Mouse (Mus musculus): ENCODE data around the gene Sept1. TPM values are rescaled to one million over a fixed set of nuclear protein-coding genes. Genes with fewer than 3 reads are reported as not detected.

Sept1 gene
- polyA plus RNA-seq, 2 experiments: 15.3 to 22.2 TPM

GRCm38 (mm10) chr7:127243361-127243867 lies 10.5 kb upstream of the Sept1 start:
- Histone ChIP-seq H3K4me3 (replicated peaks; ENCODE audit: low read length) (peak overlapping the region; percentile 87), H3K4me1 (ENCODE audit: control insufficient read depth, insufficient read depth, low read length) (peaks cover 16% of the 10 kb centered on the region), H3K27me3 (ENCODE audit: control insufficient read depth, insufficient read depth, low read length) (no peaks in the 10 kb centered on the region), H3K9ac (ENCODE audit: low read depth, low read length, severe bottlenecking) (peak overlapping the region; percentile 95; the same call in 1 of the 2 replicates), H3K27ac (replicated peaks; ENCODE audit: low read depth, low read length) (peak overlapping the region; percentile 86), H3K4me2 (replicated peaks; ENCODE audit: low read depth, low read length, severe bottlenecking) (peak overlapping the region; percentile 62), H3K9me3 (ENCODE audit: control insufficient read depth, low read length) (no peaks in the 10 kb centered on the region), H3K36me3 (ENCODE audit: control insufficient read depth, insufficient read depth, low read length) (peaks cover 28% of the 10 kb centered on the region)
- TF ChIP-seq POLR2A (IDR thresholded peaks at IDR 0.05; ENCODE audit: borderline replicate concordance, extremely low read depth, insufficient read depth, insufficient read length): no peak
- ATAC-seq (ENCODE audit: low FRiP score, low read depth) (no peak), DNase-seq (ENCODE audit: low spot score) (no peak)
- 37% methylated on average over 2 of the region's 2 CpGs for WGBS

DNA sequence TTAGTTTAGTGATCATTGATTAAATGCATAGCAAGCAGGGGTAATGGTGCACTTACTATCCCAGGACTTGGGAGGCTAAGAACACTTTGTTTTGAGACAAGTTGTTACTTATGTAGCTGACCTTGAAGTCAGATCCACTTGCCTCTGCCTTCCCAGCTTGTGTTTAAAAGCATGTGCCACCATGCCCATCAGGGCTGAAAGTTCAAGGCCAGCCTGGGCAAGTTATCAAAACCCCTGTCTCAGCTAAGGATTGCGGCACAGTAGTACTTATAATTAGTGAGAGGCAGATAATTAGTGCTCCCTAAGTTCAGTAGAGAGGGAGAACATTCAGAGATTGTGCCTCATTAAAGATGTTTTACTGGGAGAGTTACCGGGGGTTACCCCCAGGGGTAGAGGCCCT lies 1.8 kb upstream of the Sept1 start:
- H3K4me3 ChIP-seq (replicated peaks; ENCODE audit: low read length): no peak overlapping the region
- WGBS: 84% methylated on average over 2 of the region's 2 CpGs
- TF ChIP-seq POLR2A (IDR thresholded peaks at IDR 0.05; ENCODE audit: borderline replicate concordance, extremely low read depth, insufficient read depth, insufficient read length): no peak
- H3K27ac ChIP-seq (replicated peaks; ENCODE audit: low read depth, low read length): no peak overlapping the region
- no peaks in the 10 kb centered on the region for H3K27me3 ChIP-seq (ENCODE audit: control insufficient read depth, insufficient read depth, low read length)
- H3K9me3 ChIP-seq (ENCODE audit: control insufficient read depth, low read length): no peaks in the 10 kb centered on the region
- no peak for ATAC-seq (ENCODE audit: low FRiP score, low read depth)
- H3K36me3 ChIP-seq (ENCODE audit: control insufficient read depth, insufficient read depth, low read length): peaks cover 55% of the 10 kb centered on the region
- DNase-seq (ENCODE audit: low spot score): no peak
- no peak overlapping the region for H3K4me2 ChIP-seq (replicated peaks; ENCODE audit: low read depth, low read length, severe bottlenecking)
- peaks cover 12% of the 10 kb centered on the region for H3K4me1 ChIP-seq (ENCODE audit: control insufficient read depth, insufficient read depth, low read length)
- no peak overlapping the region for H3K9ac ChIP-seq (ENCODE audit: low read depth, low read length, severe bottlenecking)

- WGBS: 4% methylated on average over 9 of the region's 9 CpGs
- DNase-seq (ENCODE audit: low spot score) (no peak), ATAC-seq (ENCODE audit: low FRiP score, low read depth) (no peak)
- Histone ChIP-seq H3K4me3 (replicated peaks; ENCODE audit: low read length) (peak overlapping the region; percentile 90), H3K36me3 (ENCODE audit: control insufficient read depth, insufficient read depth, low read length) (peaks cover 62% of the 10 kb centered on the region), H3K9ac (ENCODE audit: low read depth, low read length, severe bottlenecking) (peak overlapping the region; percentile 97), H3K4me1 (ENCODE audit: control insufficient read depth, insufficient read depth, low read length) (peaks cover 12% of the 10 kb centered on the region), H3K27ac (replicated peaks; ENCODE audit: low read depth, low read length) (peak overlapping the region; percentile 96; the same call in 1 of the 2 replicates), H3K9me3 (ENCODE audit: control insufficient read depth, low read length) (no peaks in the 10 kb centered on the region), H3K27me3 (ENCODE audit: control insufficient read depth, insufficient read depth, low read length) (no peaks in the 10 kb centered on the region), H3K4me2 (replicated peaks; ENCODE audit: low read depth, low read length, severe bottlenecking) (peak overlapping the region; percentile 79)
- no peak for TF ChIP-seq POLR2A (IDR thresholded peaks at IDR 0.05; ENCODE audit: borderline replicate concordance, extremely low read depth, insufficient read depth, insufficient read length)
Observed at GRCm38 (mm10) chr7:127233765-127234164, 835 bp upstream of the Sept1 start.

DNA sequence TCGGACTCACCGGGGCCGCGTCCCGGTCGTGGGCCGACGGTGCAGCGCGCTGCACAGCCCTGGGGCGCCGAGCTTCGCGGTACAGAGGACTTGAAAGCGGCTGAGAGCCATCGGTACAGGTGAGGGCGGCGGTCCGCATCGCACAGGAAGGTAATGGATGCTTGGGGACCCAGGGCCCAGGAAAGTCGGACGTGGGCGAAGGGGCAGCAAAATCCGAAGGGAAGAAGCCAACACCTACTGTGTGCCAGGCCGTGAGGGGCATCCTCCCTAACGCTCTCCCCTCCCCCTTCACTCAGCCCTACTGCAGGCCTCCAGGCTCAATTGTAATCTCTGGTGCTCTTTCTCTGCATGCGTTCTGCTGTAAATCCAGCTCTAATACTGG lies 429 bp upstream of the Sept1 start:
- Histone ChIP-seq H3K9ac (ENCODE audit: low read depth, low read length, severe bottlenecking) (peak overlapping the region; percentile 97), H3K27ac (replicated peaks; ENCODE audit: low read depth, low read length) (peak overlapping the region; percentile 96), H3K27me3 (ENCODE audit: control insufficient read depth, insufficient read depth, low read length) (no peaks in the 10 kb centered on the region), H3K4me2 (replicated peaks; ENCODE audit: low read depth, low read length, severe bottlenecking) (peak overlapping the region; percentile 79), H3K9me3 (ENCODE audit: control insufficient read depth, low read length) (no peaks in the 10 kb centered on the region), H3K4me1 (ENCODE audit: control insufficient read depth, insufficient read depth, low read length) (peaks cover 12% of the 10 kb centered on the region), H3K4me3 (replicated peaks; ENCODE audit: low read length) (peak overlapping the region; percentile 90), H3K36me3 (ENCODE audit: control insufficient read depth, insufficient read depth, low read length) (peaks cover 58% of the 10 kb centered on the region)
- DNase-seq (ENCODE audit: low spot score): no peak
- ATAC-seq (ENCODE audit: low FRiP score, low read depth): peak; percentile 8; the same call in 1 of the 2 replicates
- no peak for TF ChIP-seq POLR2A (IDR thresholded peaks at IDR 0.05; ENCODE audit: borderline replicate concordance, extremely low read depth, insufficient read depth, insufficient read length)
- WGBS: 0% methylated on average over 27 of the region's 27 CpGs

DNA sequence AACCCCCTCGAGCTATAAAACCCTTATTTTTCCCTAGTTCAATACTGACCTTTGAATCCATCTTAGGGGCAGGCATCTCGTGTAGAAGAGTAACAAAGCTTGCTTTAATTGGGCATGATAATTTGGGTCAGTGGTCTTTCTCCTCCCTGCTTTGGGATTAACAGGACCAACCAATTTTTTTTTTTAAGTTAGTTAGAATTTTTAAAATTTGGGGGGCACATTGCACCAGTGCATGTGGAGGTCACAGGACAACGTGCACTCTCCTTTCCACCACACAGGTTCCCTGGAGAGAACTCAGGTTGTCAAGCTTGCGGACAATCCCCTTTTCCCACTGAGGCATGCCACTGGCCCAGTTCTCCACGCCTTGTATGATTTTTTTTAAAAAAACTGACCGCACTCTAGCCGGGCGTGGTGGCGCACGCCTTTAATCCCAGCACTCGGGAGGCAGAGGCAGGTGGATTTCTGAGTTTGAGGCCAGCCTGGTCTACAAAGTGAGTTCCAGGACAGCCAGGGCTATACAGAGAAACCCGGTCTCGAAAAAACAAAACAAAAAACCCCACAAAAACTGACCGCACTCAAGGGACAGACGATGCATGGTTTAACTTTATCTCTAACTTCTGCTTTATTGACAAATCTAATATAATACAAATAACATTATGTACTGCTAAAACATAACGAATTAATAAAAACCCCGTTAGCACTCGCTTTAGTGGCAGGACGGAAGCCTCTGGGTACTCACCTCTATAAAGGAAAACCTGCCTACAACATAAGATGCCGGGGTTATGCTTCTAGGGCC lies 906 bp downstream of the Sept1 start:
- no peak for TF ChIP-seq POLR2A (IDR thresholded peaks at IDR 0.05; ENCODE audit: borderline replicate concordance, extremely low read depth, insufficient read depth, insufficient read length)
- Histone ChIP-seq H3K36me3 (ENCODE audit: control insufficient read depth, insufficient read depth, low read length) (peaks cover 44% of the 10 kb centered on the region), H3K4me1 (ENCODE audit: control insufficient read depth, insufficient read depth, low read length) (peaks cover 12% of the 10 kb centered on the region), H3K4me3 (replicated peaks; ENCODE audit: low read length) (peak overlapping the region; percentile 90), H3K27me3 (ENCODE audit: control insufficient read depth, insufficient read depth, low read length) (no peaks in the 10 kb centered on the region), H3K4me2 (replicated peaks; ENCODE audit: low read depth, low read length, severe bottlenecking) (peak overlapping the region; percentile 79), H3K27ac (replicated peaks; ENCODE audit: low read depth, low read length) (peak overlapping the region; percentile 96), H3K9me3 (ENCODE audit: control insufficient read depth, low read length) (no peaks in the 10 kb centered on the region), H3K9ac (ENCODE audit: low read depth, low read length, severe bottlenecking) (peak overlapping the region; percentile 97)
- 8% methylated on average over 20 of the region's 20 CpGs for WGBS
- ATAC-seq (ENCODE audit: low FRiP score, low read depth) (no peak; the same call in 1 of the 2 replicates), DNase-seq (ENCODE audit: low spot score) (no peak)

Measured in limb, embryonic 14.5 days (tissue).